Mouse (Mus musculus): ENCODE data around the gene Pla2g16.

The Pla2g16 gene

DNA sequence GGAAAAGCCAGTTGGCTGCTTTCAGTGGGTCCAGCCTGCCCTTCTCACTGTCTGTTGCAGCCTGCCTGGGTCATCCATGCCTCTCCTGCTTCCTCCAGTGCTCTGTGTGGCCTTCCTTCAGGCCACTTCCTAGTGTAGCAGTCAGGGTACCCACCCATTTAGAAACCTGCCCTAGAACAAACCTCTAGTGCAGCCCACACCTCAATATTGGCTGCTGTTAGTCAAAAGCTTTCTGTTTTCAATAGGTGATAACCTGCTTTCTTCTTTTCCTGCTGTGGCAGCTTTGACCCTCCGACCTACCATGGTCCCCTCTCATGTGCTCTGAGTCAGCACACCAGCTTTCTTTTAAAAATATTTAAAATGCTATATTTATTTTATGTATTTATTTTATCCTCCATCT is 7.2 kb downstream of the Pla2g16 start:
- in situ Hi-C loops (cut with MseI, MboI) = no loop called here

DNA sequence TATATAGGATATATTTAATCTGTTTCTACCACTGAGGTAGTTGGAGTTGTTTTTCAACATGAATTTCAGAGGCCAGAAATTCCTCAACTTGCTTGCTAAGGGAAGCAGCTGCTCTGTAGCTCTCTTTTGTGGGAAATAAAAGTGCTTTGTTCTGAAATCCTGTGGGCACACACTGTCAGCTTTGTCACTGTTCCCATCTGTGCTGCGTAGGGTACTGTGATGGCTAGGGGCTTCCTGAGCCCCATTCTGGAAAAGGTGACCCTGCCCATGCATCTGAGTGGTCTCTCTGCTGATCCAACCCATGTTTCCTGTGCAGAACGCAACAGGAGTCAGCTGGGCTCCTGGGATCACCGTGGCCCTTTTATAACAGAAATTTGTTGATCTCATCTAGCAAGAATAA is 9.6 kb downstream of the Pla2g16 start:
- in situ Hi-C loops (cut with MseI, MboI) = no loop called here

DNA sequence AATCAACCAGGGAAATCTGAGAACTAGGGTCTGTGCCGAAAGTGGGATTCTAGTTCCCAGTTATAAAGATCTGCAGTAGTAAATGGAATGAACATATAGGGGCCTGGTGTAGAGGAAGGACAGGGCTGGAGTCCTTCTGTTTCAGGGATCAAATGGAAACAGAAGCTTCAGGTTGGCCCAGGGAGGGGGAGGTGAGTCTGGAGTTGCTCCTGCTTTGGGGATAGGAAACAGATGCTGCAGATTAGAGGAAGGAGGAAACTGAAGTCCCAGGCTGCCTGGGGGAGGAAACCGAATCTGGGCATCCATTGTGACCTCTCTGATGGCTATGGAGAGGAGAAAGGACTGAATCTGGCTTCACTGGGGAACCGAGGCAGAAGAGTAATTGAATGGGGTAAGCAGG is 11.1 kb downstream of the Pla2g16 start:
- in situ Hi-C loops (cut with MseI, MboI) = no loop called here

DNA sequence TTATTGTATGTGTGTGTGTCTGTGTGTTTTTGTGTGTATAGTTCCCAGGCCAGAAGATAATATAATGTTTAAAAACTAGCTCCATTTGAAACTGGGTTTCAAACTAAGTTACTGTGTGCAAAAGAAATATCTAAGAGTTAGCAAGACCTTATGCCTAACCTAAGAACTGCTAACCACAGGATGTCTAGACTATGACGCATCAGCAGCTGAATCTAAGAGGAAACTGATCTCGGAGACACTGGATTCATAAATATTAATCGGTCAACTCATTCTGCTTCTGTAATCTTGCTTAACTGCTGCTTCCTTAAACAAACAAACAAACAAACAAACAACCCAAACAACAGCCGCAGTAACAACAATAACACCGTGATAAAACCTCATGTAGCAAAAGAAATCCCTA is 12.4 kb downstream of the Pla2g16 start:
- in situ Hi-C loops (cut with MseI, MboI) = no loop called here

DNA sequence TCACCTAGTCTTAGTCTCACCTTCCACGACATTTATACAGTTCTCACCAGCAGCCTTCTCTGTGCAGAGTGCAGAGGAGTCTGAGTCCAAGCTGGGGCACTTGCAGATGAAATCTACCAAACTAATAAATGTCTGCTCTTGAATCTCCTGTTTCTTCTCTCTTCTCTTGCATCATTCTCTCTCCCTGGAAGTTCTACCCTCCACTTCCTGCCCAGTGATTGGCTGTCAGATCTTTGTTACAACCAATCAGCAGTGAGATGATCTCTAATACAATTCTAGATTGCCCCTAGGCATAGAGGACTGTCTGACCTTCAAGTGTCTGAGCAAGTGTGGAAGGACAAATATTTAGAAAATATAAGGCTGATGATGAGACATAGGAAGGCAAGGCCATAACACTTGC is 18.9 kb downstream of the Pla2g16 start:
- in situ Hi-C loops (cut with MseI, MboI) = no loop called here

DNA sequence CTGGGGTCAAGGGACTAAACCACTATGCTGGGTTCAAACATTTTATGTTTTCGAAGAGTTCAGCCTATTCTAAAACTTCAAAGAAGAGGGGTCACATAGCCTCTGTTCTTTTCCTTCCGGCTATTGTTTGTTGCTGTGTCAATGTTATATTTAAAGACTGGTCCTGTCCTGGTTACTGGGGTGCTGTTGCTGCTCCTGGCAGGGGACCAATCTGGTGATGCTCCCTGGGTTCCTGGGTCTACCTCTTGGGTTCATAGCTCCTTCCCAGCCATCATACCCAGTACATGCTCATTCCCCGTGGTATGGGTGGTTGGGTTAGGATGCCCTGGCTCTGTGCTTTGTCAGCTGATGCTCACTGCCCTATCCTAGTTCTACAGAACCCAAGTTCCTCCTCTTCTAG is 20.5 kb downstream of the Pla2g16 start:
- in situ Hi-C loops (cut with MseI, MboI) = no loop called here

DNA sequence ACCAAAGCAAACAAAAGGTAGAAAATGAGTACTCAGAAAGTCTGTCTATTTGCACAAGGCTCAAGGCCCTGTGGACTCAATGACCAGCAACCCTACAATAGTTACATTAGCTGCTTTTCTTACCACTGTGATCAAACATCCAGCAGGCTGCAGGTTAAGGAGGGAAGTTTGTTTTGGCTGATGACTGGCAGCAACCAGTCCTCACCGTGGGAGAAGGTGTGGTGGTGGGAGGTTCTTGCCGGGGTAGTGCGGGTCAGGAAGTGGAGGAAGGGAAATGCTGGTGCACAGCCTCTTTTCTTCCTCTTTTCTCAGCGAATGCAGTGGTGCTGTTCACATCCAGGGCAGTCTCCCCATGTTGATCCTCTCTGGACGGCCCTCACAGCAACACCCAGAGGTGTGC is 23.8 kb downstream of the Pla2g16 start:
- in situ Hi-C loops (cut with MseI, MboI) = no loop called here

DNA sequence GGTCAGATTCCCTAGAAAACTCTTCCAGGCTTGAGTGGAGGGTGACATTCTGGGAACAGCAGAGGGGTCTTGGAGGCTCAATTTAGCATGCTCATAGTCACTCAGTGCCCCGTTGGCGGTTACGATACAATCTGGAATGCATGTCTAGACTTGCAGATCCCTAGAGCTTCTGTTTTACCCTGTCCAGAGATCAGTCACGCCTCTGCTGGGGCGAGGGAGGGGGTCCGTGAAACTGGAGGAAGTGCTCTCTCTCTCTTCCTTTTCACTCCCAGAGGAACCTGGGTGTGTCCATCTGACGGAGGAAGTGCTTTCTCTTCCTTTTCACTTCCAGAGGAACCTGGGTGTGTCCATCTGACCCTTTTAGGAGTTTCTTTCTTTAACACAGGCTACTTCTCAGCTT is 25.8 kb downstream of the Pla2g16 start:
- in situ Hi-C loops (cut with MseI, MboI) = no loop called here

DNA sequence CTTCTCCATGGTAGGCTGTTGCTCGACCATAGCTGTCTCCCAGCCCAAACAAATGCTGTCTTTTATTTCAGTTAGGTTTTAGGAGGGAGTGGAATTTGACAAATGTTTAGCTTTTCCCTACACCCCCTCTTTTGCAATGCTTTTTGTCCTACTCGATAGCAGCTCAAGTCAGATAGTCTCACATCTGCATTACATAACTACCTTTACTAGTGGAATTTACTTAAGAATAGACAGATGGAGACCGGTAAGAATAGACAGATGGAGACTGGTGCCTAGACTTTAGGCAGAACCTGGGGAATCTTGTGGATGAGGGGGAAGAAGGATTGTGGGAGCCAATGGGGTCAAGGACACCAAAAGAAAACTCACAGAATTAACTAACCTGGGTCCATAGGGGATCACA is 26.3 kb downstream of the Pla2g16 start:
- in situ Hi-C loops (cut with MseI, MboI) = no loop called here

DNA sequence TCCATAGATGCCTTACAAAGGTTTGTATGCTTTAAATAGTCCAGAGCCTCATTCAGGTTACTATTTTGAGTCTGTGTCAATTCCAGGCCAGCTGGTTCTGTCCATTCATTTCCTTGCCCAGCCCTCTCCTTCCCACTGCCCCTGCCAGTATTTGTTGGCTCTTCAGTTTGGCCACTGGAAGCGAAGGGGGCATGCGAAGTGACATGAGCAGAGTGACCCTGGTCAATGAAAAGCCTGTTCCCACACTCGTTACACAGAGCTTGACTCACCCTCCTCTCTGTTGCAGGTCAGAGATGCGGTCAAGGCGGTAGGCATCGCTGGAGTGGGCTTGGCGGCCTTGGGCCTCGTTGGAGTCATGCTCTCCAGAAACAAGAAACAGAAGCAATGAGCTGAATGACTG is 28.0 kb downstream of the Pla2g16 start:
- in situ Hi-C loops (cut with MseI, MboI) = no loop called here

DNA sequence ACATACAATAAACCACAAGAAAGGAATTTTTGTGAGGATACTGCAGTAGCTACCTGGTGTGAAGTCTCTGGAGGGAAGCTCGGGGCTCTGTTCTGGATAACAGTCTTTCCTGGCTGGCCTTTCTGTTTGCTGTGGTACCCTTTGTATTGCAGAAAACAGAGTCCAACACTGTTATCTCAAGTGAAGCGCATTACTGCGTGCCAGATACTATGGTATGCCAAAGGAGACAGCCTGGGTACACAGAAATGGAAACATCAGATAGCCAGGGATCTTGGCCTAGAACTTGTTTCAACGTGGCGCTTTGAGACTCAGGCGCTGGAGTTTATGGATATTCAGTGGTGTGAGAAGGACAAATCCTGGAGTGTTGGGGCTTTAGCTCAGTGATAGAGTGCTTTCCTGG is 28.5 kb downstream of the Pla2g16 start:
- in situ Hi-C loops (cut with MseI, MboI) = no loop called here

DNA sequence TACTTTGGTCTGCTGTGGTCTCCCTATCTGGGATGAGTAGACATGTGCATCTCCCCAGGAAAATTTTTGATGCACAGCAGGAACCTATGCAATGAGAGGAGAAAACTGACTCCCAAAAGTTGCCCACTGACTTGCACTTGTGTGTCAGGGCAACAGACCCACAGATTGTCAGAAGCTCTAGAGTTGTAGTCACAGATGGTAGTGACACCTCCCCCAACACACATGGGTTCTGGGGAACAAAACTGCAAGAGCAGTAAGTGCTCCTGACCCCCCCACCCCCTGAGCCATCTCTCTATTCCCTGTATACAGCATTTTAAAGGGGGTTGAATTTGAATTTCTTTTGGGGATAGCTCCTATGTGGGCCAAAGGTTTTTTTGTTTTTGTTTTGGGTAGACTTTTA is 33.5 kb downstream of the Pla2g16 start:
- in situ Hi-C loops (cut with MseI, MboI) = loop anchor here in 1 of 2 experiments (5.0 kb wide), 1 partner anchor 63 kb away; no protein-coding TSS in a partner anchor

DNA sequence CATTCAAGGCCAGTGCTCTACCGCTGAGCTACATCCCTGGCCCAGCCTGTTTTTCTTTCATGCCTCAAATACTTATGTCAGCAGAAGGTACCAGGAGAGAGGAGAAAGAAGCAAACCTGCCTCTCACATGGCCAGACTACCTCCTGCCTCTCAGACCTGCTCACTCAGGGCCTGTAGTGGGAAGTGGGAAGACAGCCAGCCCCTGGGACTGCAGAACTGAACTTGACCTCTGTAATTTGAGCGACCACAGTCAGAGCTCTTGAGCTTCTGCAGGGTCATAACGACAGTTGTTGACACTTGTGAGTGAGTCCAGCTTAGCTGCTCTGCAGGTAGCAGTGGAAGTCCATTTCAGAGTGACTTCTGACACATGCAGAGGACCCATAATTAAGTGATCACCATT is 34.8 kb downstream of the Pla2g16 start:
- in situ Hi-C loops (cut with MseI, MboI) = loop anchor here in 1 of 2 experiments (5.0 kb wide), 1 partner anchor 65 kb away; no protein-coding TSS in a partner anchor

DNA sequence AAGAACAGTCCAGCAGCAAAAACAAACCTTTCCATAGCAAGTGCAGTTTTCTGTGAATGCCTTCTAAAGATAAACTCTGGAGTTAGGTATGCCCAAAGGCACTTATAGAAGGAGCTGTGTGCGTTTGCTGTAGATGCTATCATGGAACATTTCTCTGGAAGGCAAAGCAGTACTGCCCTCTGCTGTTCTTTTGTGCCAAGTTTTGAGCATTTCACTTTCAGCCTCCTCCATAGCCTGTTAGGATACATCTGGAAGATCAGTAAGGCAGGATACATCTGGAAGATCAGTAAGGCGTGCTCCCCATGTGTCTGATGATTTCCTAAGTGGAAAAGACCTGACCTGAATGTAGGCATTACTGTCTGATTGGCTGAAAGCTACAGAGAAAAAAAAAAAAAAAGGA is 38.3 kb downstream of the Pla2g16 start:
- in situ Hi-C loops (cut with MseI, MboI) = loop anchor here in 1 of 2 experiments (5.0 kb wide), 1 partner anchor 68 kb away; no protein-coding TSS in a partner anchor

DNA sequence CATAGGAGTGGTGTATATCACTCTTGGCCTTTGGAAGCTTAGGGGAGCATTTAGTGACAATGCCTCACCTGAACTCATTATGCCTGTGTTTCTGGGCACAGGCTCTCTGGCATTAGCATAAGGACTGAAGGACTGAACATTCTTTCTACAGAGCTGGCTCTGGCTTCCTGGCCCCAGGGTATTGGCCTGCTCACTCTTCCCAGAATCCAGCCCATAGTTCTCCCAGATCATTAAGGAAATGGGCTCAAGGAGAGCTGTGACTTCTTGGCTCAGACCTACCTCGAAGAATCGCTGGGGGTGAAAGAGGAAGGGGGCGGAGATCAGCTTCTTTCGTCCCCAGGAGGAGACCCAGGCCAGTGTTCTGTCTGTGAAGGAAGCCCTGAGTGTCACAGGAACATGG is 41.2 kb downstream of the Pla2g16 start:
- in situ Hi-C loops (cut with MseI, MboI) = loop anchor here in 1 of 2 experiments (5.0 kb wide), 1 partner anchor 71 kb away; no protein-coding TSS in a partner anchor

DNA sequence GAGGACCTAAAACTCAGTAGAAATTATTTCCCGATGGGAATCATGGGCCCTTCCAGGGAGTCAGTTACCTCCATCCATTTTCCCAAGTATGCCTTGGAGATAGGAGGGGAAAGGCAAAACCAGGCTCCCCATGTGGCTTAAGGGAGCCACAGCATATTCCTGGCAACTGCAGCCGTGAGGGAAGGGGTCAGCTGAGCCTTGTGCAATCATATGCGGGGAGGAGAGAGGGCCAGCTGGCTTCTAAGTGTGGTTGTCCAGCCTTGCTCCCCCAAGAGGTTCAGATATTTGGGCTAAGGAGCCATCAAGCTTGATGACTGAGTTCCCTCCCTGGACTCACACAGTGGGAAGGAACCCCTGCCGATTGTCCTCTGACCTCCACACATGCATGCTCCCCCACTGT is 44.3 kb downstream of the Pla2g16 start:
- in situ Hi-C loops (cut with MseI, MboI) = no loop called here

DNA sequence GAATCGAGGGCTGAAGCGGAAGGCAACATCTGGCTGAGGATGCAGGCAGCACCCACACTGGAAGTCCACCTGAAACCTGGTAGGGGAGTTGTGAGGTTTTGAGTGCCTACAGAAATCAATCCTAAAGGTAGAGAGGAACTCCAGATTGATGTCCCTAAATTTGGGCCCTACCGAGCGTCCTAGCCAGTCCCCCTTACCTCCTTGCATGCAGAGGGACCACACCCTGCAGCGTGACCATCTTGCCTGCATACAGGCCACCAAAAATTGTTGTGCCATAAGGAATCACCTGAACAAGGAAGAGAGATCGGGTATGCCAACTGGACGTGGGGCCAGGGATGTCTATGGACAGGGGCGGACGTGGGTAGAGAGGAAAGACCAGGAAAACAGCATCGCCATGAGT is 46.8 kb downstream of the Pla2g16 start:
- in situ Hi-C loops (cut with MseI, MboI) = no loop called here

DNA sequence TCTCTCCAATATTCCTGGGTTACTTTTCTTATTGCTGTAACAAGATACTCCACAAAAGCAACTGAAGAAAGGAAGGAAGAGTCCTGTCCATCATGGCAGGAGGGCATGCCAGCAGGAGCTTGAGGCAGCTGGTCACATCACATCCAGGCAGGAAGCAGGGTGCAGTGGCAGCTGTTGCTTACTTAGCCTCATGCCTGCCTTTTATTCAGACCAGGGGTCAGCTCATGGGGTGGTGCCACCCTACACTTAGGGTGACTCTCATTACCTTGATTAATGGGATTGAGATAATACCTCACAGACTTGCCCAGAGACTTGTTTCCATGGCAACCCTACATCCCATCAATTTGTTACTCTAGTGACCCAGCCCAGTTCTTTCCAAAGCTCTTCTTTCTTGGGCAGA is 47.8 kb downstream of the Pla2g16 start:
- in situ Hi-C loops (cut with MseI, MboI) = no loop called here

DNA sequence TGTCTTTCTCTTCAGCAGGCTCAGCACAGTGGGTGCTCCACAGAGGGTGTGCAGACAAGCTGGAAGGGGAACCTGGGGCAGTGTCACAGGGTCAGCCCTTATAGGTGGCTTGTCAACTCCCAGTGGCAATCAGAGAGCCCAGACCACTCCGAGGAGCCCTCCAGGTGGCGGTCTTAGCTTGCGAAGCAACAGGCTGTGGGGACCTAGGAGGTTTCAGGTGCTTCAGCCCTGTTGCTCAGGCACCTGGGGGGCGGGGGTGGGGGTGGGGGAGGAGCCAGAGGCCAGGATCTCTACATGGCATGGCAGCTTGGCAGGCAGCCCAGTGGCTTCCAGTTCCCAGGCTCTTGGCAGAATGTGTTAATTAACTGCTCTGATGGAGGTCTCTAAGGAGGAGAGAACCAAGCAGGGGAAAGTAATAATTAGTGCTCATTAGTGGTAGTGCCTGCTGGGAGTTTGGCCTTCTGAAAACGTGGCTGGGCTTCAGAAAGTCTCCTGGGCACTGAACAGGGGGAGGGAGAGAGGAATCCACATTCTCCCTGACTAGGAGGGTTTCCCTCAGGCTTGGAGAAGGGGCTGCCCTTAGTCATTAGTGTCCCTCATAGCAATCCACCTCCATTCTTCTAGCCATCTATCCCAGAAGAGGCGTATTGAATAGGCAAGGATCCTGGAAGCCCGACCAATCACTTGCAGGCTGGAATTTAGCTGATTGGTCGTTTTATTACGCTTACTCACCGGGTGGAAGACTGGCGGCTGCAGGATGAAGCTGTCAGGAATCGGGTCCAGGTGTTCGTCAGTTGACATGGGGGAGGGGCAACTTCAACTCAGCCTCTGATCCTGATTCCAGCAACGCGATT is 48.9 kb downstream of the Pla2g16 start:
- in situ Hi-C loops (cut with MseI, MboI) = no loop called here

DNA sequence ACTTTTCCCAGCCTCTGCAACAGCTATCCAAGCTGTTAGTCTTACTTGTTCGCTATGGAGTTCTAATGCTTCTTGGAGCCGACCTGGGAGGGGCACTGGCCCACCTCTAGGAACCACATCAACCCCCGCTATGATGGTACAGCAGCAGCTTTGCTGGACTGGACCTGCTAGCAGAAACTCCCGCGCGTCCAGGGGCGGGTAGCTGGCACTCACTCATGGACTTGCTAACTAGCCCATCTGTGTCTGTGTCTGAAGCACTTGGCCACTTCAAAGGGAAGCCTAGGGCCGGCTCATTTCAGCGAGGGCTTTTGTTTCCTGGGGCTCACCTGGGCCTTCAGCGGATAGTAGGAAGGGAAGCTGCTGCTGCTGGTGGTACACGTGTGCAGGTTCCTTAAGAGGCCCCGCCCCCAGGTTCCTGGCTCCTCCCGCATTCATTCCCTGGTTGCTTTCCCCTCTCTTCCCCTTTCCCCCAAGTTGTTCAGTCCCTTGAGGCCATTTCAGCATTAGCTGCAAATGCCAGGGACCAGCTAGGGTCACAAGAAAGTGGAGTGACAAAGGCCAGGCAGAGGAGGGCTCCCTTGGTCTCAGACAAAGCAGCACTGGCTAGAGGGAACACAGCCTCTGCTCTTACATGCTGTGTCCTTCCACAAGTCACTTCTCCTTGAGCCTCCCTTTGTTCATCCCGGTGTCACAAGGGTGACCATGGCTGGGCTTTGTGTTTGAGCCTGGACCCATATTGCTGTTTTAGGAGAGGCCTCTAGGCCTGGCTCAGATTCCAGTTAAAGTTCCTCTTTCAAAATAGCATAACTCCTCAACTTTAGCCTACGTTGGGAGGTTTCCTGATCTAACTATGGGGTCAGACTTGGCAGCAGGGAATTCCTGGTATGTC is 49.8 kb downstream of the Pla2g16 start, which contains the start of gene Lgals12:
TSS of gene Lgals12 (minus strand) at position 393 of the 889 bp plus-strand sequence.
- in situ Hi-C loops (cut with MseI, MboI) = no loop called here

DNA sequence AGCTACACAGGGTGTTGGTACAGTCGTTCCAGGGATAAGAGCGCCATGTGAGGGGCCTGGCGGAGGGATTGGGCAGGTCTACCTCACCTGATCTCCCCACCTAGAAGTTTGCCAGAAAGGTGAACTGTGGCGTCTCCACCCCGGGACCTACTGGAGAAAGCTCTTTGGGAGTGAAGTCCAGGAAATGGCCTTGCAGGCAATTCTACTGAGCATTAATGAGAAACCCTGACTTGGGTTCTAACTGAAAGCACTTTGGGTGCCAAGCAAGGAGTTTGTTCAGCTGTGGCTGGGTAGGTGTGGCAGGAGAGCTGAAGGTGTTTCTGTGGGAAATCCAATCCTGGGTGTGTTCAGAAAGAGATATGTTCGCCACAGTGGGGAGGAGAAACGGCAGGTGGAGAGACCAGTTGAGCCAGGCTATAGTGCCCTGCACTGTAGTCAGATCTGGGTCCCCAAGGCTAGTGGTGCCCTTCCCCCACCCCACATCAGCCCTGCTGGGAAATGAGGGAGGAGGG is 50.5 kb downstream of the Pla2g16 start:
- in situ Hi-C loops (cut with MseI, MboI) = no loop called here

Data from mouse trophoblast stem cell (cell line).